Mouse (Mus musculus): ENCODE measurements around the gene Pam16. TPM values are rescaled to one million over a fixed set of nuclear protein-coding genes. Genes with fewer than 3 reads are reported as not detected.

Pam16 gene
- polyA plus RNA-seq, 1 experiment from 2014 or later, result 80.5 TPM

GRCm38 (mm10) chr16:4650161-4650560, 25.4 kb upstream of the Pam16 start:
- Histone ChIP-seq H3K4me2 (ENCODE audit: low read length) (no peak overlapping the region), H3K9me3 (ENCODE audit: control insufficient read depth, low read length) (no peaks in the 10 kb centered on the region), H3K9ac (ENCODE audit: low read length) (no peak overlapping the region), H3K27me3 (replicated peaks; ENCODE audit: control insufficient read depth, insufficient read depth, low read length) (no peaks in the 10 kb centered on the region), H3K4me3 (ENCODE audit: low read depth, low read length) (no peak overlapping the region), H3K27ac (ENCODE audit: low read depth) (no peak overlapping the region), H3K36me3 (ENCODE audit: control insufficient read depth, insufficient read depth, low read length) (peaks cover 83% of the 10 kb centered on the region), H3K4me1 (replicated peaks; ENCODE audit: control insufficient read depth, insufficient read depth, low read length) (peaks cover 16% of the 10 kb centered on the region)
- ATAC-seq (replicated peaks; ENCODE audit: low FRiP score, low TSS enrichment, low read depth) (no peak), DNase-seq (ENCODE audit: low spot score) (no peak)
- 89% methylated on average over 3 of the region's 3 CpGs for WGBS

- H3K9me3 ChIP-seq (ENCODE audit: control insufficient read depth, low read length), result no peaks in the 10 kb centered on the region
- no peak overlapping the region for H3K27ac ChIP-seq (ENCODE audit: low read depth)
- peaks cover 16% of the 10 kb centered on the region for H3K4me1 ChIP-seq (replicated peaks; ENCODE audit: control insufficient read depth, insufficient read depth, low read length)
- H3K4me2 ChIP-seq (ENCODE audit: low read length), result no peak overlapping the region
- H3K36me3 ChIP-seq (ENCODE audit: control insufficient read depth, insufficient read depth, low read length), result peaks cover 83% of the 10 kb centered on the region
- 85% methylated on average over 11 of the region's 11 CpGs for WGBS
- ATAC-seq (replicated peaks; ENCODE audit: low FRiP score, low TSS enrichment, low read depth), result no peak
- DNase-seq (ENCODE audit: low spot score), result no peak
- no peak overlapping the region for H3K4me3 ChIP-seq (ENCODE audit: low read depth, low read length)
- no peaks in the 10 kb centered on the region for H3K27me3 ChIP-seq (replicated peaks; ENCODE audit: control insufficient read depth, insufficient read depth, low read length)
- H3K9ac ChIP-seq (ENCODE audit: low read length), result no peak overlapping the region
Measured at GRCm38 (mm10) chr16:4649692-4650091, 24.9 kb upstream of the Pam16 start.

- 87% methylated on average over 5 of the region's 5 CpGs for WGBS
- no peak for DNase-seq (ENCODE audit: low spot score)
- H3K4me2 ChIP-seq (ENCODE audit: low read length), result no peak overlapping the region
- peaks cover 87% of the 10 kb centered on the region for H3K36me3 ChIP-seq (ENCODE audit: control insufficient read depth, insufficient read depth, low read length)
- no peak overlapping the region for H3K27ac ChIP-seq (ENCODE audit: low read depth)
- no peak for ATAC-seq (replicated peaks; ENCODE audit: low FRiP score, low TSS enrichment, low read depth)
- H3K4me1 ChIP-seq (replicated peaks; ENCODE audit: control insufficient read depth, insufficient read depth, low read length), result peaks cover 18% of the 10 kb centered on the region
- no peaks in the 10 kb centered on the region for H3K27me3 ChIP-seq (replicated peaks; ENCODE audit: control insufficient read depth, insufficient read depth, low read length)
- no peak overlapping the region for H3K4me3 ChIP-seq (ENCODE audit: low read depth, low read length)
- no peak overlapping the region for H3K9ac ChIP-seq (ENCODE audit: low read length)
- H3K9me3 ChIP-seq (ENCODE audit: control insufficient read depth, low read length), result no peaks in the 10 kb centered on the region
Measured at GRCm38 (mm10) chr16:4649211-4649610, 24.4 kb upstream of the Pam16 start.

GRCm38 (mm10) chr16:4648416-4649023, 23.7 kb upstream of the Pam16 start:
- DNase-seq (ENCODE audit: low spot score), result no peak
- no peak overlapping the region for H3K4me3 ChIP-seq (ENCODE audit: low read depth, low read length)
- ATAC-seq (replicated peaks; ENCODE audit: low FRiP score, low TSS enrichment, low read depth), result no peak
- peaks cover 25% of the 10 kb centered on the region for H3K4me1 ChIP-seq (replicated peaks; ENCODE audit: control insufficient read depth, insufficient read depth, low read length)
- 90% methylated on average over 28 of the region's 28 CpGs for WGBS
- H3K4me2 ChIP-seq (ENCODE audit: low read length), result no peak overlapping the region
- H3K9ac ChIP-seq (ENCODE audit: low read length), result no peak overlapping the region
- H3K36me3 ChIP-seq (ENCODE audit: control insufficient read depth, insufficient read depth, low read length), result peaks cover 94% of the 10 kb centered on the region
- no peaks in the 10 kb centered on the region for H3K27me3 ChIP-seq (replicated peaks; ENCODE audit: control insufficient read depth, insufficient read depth, low read length)
- no peak overlapping the region for H3K27ac ChIP-seq (ENCODE audit: low read depth)
- no peaks in the 10 kb centered on the region for H3K9me3 ChIP-seq (ENCODE audit: control insufficient read depth, low read length)

GRCm38 (mm10) chr16:4647651-4648141, 22.9 kb upstream of the Pam16 start:
- ATAC-seq (replicated peaks; ENCODE audit: low FRiP score, low TSS enrichment, low read depth) (no peak), DNase-seq (ENCODE audit: low spot score) (no peak)
- no peak overlapping the region for H3K9ac ChIP-seq (ENCODE audit: low read length)
- no peaks in the 10 kb centered on the region for H3K9me3 ChIP-seq (ENCODE audit: control insufficient read depth, low read length)
- no peaks in the 10 kb centered on the region for H3K27me3 ChIP-seq (replicated peaks; ENCODE audit: control insufficient read depth, insufficient read depth, low read length)
- H3K36me3 ChIP-seq (ENCODE audit: control insufficient read depth, insufficient read depth, low read length), result peaks cover 86% of the 10 kb centered on the region
- 66% methylated on average over 13 of the region's 13 CpGs for WGBS
- no peak overlapping the region for H3K27ac ChIP-seq (ENCODE audit: low read depth)
- no peak overlapping the region for H3K4me3 ChIP-seq (ENCODE audit: low read depth, low read length)
- H3K4me2 ChIP-seq (ENCODE audit: low read length), result no peak overlapping the region
- peaks cover 33% of the 10 kb centered on the region for H3K4me1 ChIP-seq (replicated peaks; ENCODE audit: control insufficient read depth, insufficient read depth, low read length)

- Histone ChIP-seq H3K4me1 (replicated peaks; ENCODE audit: control insufficient read depth, insufficient read depth, low read length) (peaks cover 40% of the 10 kb centered on the region), H3K9ac (ENCODE audit: low read length) (no peak overlapping the region), H3K27ac (ENCODE audit: low read depth) (no peak overlapping the region), H3K4me3 (ENCODE audit: low read depth, low read length) (no peak overlapping the region), H3K4me2 (ENCODE audit: low read length) (no peak overlapping the region), H3K9me3 (ENCODE audit: control insufficient read depth, low read length) (no peaks in the 10 kb centered on the region), H3K27me3 (replicated peaks; ENCODE audit: control insufficient read depth, insufficient read depth, low read length) (no peaks in the 10 kb centered on the region), H3K36me3 (ENCODE audit: control insufficient read depth, insufficient read depth, low read length) (peaks cover 77% of the 10 kb centered on the region)
- ATAC-seq (replicated peaks; ENCODE audit: low FRiP score, low TSS enrichment, low read depth) (no peak), DNase-seq (ENCODE audit: low spot score) (no peak)
- 57% methylated on average over 4 of the region's 4 CpGs for WGBS
Measured at GRCm38 (mm10) chr16:4646831-4647230, 22.0 kb upstream of the Pam16 start.

- Histone ChIP-seq H3K4me3 (ENCODE audit: low read depth, low read length) (no peak overlapping the region), H3K4me2 (ENCODE audit: low read length) (no peak overlapping the region), H3K4me1 (replicated peaks; ENCODE audit: control insufficient read depth, insufficient read depth, low read length) (peaks cover 42% of the 10 kb centered on the region), H3K27me3 (replicated peaks; ENCODE audit: control insufficient read depth, insufficient read depth, low read length) (no peaks in the 10 kb centered on the region), H3K9me3 (ENCODE audit: control insufficient read depth, low read length) (no peaks in the 10 kb centered on the region), H3K36me3 (ENCODE audit: control insufficient read depth, insufficient read depth, low read length) (peaks cover 68% of the 10 kb centered on the region), H3K27ac (ENCODE audit: low read depth) (no peak overlapping the region), H3K9ac (ENCODE audit: low read length) (no peak overlapping the region)
- DNase-seq (ENCODE audit: low spot score) (no peak), ATAC-seq (replicated peaks; ENCODE audit: low FRiP score, low TSS enrichment, low read depth) (no peak)
- WGBS, result 78% methylated on average over 4 of the region's 4 CpGs
Measured at GRCm38 (mm10) chr16:4645867-4646266, 21.1 kb upstream of the Pam16 start.

GRCm38 (mm10) chr16:4643670-4644419, 19.1 kb upstream of the Pam16 start:
- H3K27me3 ChIP-seq (replicated peaks; ENCODE audit: control insufficient read depth, insufficient read depth, low read length), result no peaks in the 10 kb centered on the region
- H3K4me3 ChIP-seq (ENCODE audit: low read depth, low read length), result no peak overlapping the region
- DNase-seq (ENCODE audit: low spot score), result no peak
- peak overlapping the region; percentile 88; the same call in 1 of the 2 replicates for H3K27ac ChIP-seq (ENCODE audit: low read depth)
- WGBS, result 67% methylated on average over 11 of the region's 11 CpGs
- H3K4me1 ChIP-seq (replicated peaks; ENCODE audit: control insufficient read depth, insufficient read depth, low read length), result peaks cover 44% of the 10 kb centered on the region
- no peak for ATAC-seq (replicated peaks; ENCODE audit: low FRiP score, low TSS enrichment, low read depth)
- no peak overlapping the region for H3K4me2 ChIP-seq (ENCODE audit: low read length)
- H3K9ac ChIP-seq (ENCODE audit: low read length), result no peak overlapping the region
- peaks cover 50% of the 10 kb centered on the region for H3K36me3 ChIP-seq (ENCODE audit: control insufficient read depth, insufficient read depth, low read length)
- H3K9me3 ChIP-seq (ENCODE audit: control insufficient read depth, low read length), result no peaks in the 10 kb centered on the region

Data from intestine, embryonic 14.5 days (tissue).